Mouse (Mus musculus) neural tube, embryonic 10.5 days (tissue): Measurements from ENCODE around the gene Ctla4.
A peak's percentile ranks its signal among the peaks of the same experiment; 100 is the strongest.

Source experiments
- DNase-seq: peaks from one replicate; pipeline ENCODE4 v3.0.0-alpha.2; 2017; ENCODE audit warnings: low spot score; ENCODE audit errors: extremely low spot score

The Ctla4 gene

DNA sequence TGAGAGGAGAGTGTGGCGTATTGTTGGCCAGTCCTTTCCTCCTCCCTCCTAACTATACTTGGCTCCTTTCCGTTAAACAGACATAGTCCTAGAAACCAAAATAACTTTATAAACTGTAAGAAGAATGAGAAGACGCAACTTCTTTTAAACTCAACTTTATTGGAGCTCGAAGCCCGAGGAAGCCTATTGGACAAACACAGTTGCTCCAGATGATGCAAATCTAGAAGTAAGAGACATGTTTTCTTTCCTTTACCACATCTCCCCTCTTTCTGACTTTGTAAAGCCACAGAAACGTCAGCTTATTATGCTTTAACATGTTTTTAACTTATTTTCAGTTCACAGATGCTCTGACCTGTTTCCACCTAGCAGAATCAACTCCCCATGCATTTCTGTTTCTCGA lies at the start of gene Ctla4:
TSS of gene Ctla4 (plus strand) at position 20 of the 400 bp plus-strand sequence.
- no peak for DNase-seq

DNA sequence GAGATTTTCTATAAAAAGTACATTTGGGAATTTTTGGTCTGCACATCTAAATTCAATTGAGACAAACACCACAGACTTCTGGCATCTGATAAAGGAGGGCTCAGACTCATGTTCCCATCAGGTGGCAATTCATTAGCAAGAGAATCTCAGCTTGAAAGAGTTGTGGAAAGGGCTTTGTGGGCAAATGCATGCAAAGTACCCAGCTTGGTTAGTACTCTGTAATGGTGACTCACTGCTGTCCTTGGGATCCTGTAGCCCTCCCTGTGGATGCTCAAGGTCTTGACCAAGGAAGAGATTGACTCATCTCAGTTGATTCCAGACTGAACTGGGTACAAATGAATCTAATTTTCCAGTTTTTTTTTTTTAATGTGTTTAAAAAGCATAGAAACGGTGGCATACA lies 47.6 kb upstream of the Ctla4 start:
- no peak for DNase-seq

DNA sequence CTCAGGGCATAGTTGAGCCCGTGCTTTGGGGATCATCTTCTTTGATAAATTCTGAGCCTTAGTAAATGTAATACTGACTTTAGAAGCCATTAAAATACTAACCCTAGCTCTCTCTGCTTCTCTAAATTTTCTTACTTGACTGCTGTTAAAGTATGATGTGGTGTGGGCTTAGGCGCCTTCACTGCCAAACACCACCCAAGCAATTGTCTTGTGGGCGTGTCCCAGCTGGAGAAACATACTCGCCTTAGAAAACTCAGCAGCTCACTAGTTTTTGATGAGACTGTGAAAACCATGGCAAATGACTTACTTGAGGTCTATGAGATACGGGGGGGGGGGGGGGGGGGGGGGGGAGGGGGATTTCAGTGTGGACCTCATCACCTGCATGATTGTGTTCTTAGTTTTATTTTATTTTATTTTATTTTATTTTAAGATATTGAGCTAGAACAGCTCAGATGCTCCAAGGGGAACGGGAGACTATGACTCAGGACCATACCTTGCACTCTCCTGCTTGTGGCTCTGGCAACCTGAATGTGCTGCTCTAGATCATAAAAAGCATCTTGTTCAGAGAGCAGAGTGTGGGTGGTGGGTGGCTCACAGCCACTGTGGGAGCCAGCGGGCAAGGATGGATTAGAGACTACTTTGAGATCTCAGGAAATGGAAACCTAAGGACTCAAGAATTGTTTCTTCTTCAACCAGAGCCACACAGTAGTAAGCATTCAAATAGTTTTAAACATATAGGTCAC lies 41.3 kb upstream of the Ctla4 start:
- no peak for DNase-seq

DNA sequence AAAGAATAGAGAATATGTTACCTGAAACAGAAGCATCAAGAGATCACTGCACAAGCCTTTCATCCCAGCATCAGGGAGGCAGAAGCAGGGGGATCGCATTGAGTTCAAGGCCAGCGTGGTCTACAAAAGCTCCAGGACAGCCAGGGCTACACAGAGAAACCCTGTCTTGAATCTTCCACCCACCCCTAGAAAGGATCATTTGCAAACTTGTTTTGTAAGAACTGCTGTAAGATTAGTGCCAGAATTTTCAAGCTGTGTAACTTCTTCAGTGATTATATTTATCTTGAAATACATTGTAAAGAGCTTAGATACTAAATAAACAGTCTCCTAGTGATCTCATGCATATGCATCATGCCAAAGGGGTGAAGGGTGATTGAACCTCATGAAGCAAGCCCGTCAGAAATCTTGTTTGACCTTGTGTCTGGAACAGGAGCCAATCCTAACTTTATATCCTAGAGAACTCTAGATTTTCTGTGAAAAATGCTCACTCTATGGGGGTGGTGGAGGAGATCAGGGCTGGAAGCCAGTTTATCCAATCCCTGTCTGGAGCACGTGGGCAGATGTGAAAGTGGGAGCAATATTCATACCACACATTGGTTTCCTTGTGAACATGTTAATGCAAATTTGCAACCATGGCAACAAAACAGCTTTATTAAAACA lies 40.1 kb upstream of the Ctla4 start:
- DNase-seq: no peak

DNA sequence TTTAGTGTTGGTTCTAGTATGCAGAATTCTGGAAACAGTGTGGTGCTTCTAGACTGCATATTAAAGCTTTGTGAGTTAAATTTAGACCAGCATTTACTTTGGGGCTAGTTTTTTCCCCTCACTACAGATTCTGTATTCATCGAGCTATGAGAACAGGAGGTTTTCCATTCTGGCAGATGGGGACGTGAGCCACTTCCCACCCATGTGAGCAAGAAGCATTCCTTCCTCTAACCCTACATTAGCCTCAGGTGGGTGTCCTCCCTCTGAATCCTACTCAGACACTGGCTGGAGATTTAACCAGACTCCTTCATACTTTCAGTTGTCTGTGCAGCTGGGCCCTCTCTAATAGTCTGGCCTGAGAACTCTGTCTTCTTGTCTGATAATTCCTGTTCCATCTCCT lies 37.7 kb upstream of the Ctla4 start:
- DNase-seq: no peak

DNA sequence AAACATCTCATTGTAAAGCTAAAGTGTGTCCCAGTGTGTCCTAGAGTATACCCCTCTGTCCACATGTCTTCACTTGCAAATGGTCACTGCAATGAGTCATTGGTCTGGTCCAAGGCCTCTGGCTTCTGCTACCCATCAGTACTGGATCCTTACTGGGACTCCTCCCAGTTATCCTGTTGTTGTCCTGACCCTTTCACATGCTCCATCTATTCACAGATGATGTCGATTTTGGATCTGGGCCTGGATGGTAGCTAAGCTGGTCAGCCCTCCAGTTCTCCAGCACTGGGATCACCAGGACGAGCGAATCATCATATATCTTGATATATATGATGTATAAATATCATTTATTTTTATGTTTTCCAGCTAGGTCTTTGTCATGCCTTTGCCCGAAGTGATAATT lies 37.0 kb upstream of the Ctla4 start:
- no peak for DNase-seq

DNA sequence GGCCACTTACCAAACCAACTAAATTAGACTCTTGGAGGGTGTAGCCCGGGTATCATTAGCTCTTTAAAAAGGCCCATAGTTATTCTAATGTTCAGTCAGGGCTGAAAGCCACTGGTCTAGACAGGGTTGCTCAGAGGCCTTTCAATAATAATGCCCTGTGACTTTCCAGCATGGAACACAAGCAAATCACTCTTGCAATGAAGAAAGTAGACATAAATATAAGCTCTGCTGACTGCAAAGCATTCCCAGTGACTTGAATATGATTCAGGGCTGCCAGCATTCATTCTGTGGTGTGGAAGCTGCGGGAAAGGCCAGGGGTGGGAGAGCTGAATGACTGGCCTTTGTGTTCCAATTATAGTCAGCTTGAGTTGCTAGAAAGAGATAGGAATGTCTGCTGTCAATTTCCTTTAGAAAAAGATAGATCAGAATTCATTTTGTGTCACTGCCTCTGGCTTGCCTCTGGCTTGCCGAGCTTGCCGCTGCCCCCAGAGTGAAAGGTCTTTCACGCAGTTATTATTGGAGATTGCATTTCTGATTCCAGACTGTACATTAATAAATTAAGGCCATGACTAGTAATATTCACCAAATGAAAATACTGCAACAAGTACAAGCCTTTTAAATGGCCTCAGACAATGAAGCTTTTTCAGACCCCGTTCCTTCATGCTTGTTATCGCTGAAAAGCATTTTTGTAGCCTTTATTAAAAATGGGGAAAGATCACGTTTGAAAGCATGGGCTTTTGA lies 35.6 kb upstream of the Ctla4 start:
- peak; percentile 37 for DNase-seq

DNA sequence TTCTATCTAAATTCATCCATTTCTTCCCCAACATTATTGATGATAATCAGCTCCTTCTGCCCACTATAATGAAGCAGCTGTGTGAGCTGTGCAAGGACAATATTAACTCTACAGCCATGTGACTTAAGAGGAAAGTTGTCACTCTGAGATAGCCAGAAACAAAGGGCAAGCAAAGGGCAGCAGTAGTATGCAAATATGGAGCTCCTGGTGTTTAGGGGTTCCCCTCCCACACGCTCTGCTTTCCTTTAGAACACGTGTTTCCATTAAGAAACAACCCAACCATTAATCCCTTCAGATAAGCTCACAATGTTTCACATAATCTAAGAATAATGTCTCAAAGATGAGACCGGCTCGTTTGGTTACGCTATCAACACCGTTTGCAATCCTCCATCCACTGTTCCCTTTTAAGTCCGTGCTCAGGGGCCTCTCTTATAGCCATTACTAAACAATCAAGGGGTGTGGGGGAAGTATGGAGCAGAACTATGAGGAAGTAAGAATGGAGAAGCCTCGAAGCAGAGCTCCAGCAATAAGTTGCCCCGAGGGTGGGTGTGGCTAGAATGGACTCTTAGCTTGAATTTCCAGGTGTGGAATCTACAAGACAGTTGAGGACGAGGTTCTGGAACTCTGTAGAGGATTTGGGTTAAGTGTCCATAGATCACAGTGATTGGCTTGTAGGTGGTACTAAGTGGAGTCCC lies 34.6 kb upstream of the Ctla4 start:
- no peak for DNase-seq

DNA sequence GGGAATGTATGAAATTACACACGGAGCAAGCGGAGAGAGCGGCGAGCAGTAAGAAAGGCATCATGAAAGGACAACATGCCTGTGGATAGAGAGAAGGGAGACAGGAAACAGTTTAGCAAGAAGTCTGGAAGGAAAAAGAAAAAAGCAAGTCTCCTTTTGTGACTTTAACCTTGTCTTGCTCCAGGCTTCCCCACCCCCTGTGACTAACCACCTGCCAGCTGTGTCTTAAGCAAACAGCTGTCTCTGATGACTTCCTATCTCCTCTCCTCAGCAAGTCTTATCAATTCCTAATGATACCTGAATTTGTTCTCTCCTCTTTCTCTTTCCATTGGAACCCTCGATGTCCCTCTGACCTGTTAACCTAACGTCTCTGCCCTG lies 34.0 kb upstream of the Ctla4 start:
- no peak for DNase-seq

DNA sequence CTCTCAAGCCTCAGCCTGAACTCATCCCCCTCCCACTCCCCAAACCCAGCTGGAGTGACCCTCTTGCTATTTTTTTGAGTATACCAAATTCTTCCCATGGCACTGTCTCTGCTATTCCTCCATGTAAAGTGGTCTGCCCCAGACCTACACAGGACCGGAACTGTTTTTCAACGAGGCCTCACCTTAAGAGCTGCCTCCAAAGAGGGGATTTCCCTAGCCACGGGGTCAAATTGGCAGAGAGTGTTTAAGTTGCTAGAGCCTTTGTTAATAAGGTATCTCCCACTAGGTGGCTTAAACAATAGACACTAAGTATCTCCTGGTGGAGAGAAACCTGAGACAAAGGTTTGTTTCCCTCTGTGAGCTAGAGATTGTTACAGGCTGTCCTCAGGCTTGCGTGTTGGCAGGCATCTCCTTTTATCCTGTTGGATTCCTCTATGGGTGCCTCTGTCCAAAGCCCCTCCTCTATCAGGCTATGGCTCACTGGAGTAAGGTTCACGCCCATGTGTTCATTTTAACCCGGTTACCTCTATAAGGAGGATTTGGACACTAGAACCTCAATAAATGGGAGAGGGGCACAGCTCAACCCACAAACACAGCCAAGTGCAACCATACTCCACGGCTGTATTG lies 33.4 kb upstream of the Ctla4 start:
- DNase-seq: no peak

DNA sequence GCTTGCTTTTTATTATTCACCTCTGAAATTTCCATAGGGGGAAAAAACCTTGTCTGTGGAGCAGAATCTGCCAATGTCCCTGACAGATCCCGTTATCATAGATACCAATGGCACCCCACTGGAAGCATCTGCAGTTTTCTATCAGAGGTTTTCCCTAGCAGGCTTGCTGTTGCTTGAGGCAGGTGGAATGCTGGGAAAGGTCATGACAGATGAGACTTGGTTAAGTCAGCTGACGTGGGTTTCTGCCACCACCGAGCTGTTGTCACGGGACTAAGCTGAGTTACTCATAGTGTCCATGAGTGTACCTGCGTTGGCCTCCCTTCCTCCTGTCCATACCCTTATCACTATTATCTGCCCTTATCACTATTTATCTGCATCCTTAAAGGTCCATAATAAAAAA lies 32.8 kb upstream of the Ctla4 start:
- no peak for DNase-seq

DNA sequence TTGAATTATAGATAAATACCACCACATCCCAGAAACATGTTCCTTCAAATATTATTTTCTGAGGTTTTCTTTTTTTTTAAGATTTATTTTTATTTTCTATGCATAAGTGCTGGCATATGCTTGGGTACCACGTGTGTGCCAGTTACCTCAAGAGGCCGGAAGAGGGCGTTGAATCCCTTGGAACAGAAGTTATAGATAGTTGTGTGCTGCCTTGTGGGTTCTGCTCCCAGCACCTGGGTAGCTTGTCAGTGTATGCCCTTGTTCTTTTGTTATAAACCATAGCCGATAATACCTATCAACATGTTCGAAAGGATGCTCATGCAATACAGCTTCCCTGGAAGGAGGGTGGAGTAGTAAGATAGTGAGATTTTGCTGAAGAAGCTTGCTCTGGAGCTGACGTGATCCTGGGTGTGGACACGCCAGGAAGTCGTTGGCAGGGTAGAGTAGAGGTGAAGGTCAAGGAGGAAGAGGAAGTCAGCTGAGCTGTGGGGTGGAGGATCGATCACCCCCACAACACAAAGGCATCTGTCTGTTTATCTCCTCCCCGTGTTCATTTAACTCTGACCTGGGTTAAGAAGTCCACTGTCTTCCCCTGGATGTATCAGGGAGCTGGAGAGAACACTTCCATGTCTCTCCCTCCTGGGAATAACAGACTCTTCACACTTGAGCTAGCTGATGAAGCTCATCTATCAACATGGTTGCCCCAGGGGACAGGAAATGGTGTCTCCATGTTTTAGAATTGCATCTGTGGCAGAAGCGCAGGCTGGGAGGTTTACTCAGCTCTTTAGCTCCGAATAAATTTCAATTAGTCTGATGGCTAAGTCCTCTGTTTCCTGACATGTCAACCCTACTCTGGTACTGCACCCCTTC lies 29.2 kb upstream of the Ctla4 start:
- no peak for DNase-seq

DNA sequence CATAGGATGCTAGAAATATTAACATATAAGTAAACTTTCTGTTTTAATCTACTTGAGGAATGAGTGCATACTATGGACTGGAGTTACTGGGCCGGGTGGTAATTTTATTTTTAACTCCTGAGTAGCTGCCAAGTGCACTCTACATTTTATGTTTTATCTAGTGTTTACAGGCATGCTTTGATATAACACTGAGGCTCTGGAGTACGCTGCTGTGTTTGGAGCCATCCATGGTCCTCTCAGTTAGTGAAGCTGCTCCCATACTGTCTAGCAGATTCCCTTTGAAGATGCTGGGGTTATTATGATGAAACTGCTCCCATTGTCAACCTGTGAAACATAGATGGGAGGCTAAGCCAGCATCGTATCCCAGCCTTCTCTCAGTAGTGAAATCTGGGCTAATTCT lies 27.6 kb upstream of the Ctla4 start:
- no peak for DNase-seq

DNA sequence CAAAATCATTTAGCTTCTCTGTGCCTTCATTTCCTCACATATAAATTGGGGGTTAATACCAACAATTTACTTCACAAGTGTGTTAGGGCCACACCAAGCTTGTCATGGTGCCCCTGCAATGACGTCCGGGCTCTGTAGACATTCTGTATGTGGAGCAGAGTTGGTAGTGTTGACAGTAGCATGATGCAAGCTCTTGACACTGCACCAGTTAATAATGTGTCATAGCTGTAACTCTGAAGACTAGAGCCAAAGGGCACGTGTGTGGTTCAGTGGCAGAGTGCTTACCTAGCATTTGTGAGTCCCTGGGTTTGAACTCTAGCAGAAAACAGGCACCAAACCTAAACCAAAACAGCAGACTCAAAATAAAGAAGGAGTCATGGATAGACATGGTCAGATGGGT lies 27.0 kb upstream of the Ctla4 start:
- DNase-seq: no peak

DNA sequence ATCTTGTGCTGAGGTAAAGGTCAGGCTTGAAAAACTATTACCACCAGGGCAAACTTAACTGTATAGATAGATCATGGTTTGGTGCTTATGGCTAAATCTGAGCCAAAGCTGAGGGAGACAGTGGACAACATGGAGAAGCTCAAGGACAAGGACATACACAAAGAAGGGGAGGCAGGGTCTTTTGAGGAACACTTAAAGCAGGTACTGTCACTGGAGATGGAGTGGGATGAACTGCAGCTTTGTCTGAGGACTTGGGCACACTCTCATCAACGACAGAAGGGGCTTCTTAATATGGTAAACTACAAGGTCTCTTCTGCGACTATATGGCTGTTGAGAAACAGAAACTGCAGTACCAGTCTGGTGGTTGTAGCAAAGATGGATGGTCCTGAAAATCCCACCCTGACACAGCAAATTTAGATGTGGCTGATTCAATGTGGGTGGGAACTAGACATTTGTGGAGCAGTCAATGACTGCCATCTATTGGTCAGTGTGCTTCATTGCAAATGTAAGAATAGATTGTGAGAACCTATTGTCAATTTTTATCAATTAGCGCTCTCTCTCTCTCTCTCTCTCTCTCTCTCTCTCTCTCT lies 26.3 kb upstream of the Ctla4 start:
- peak; percentile 56 for DNase-seq

DNA sequence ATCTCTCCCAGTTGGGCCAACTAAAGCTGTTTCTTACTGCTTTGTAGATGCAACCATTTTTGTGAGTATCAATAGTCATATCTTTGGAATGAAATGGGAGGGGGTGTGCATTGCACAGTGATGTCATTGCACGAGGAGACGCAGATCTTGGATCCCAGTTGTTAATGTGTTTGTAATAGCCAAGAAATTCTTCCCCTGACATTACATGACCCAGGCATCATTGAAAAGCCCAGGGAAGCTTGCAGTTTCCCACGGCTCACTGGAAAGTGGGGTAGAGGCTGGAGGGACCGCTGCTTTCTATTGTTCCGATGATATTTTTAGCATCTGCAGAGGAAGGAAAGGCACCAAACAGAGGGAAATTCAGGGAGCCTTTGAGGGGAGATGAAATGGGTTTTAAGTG lies 25.8 kb upstream of the Ctla4 start:
- no peak for DNase-seq

DNA sequence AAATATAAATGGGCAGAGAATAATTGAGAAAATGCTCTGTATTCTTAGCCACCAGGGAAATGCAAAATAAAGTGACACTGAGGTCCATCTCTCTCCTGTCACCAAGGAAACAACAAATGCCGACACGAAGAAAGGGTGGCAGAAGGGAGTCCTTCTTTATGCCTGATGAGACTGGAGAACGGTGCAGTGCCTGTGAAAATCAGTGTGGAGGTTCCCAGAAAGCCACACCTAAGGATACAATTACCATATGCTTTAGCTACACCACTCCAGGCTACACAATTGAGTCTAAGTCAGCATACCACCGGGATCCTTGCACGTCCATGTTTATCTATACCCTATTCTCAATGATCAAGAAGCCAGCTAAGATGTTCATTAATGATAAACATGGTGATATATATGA lies 25.4 kb upstream of the Ctla4 start:
- no peak for DNase-seq

DNA sequence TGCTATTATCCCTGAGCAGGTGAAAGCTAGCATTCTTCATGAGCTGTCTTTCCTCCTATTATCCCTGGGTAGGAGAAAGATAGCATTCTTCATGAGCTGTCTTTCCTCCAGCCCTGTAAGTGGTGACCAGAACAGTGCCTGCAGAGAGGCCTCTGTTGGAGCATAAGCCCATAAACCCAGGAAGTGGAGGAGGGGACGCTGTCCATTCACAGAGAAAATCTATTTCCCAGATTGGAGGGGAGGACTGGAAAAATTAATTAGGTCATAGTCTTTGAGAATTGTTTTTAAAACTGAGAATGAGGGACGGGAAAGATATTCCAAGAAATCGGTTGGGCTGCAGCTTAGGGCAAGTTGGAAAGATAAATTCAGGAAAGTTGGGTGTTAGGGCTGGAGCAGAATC lies 24.3 kb upstream of the Ctla4 start:
- no peak for DNase-seq

DNA sequence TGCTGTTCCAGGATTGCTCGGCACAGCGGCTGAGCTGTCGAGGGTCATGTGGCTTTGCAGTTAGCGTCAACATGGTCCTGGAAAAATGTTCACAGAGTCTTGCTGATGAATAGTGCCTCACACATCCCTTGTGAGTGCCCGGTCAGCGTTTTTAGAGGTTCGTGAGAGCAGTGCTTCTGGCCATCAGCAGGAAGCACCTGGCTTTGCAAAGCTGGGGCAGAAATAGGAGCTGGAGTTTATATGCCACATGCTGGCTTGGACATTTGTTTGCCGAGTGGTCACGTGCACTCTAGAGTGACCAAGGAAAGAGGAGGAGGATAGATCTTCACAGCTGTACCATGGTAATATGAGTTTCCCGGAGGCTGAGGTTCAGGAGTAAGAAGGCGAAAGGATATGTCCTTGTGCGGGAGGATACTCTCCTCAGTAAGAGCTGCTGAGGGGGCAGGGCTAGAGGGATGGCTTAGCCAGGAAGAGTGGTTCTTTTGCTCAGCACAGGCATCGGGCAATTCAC lies 23.8 kb upstream of the Ctla4 start:
- no peak for DNase-seq

DNA sequence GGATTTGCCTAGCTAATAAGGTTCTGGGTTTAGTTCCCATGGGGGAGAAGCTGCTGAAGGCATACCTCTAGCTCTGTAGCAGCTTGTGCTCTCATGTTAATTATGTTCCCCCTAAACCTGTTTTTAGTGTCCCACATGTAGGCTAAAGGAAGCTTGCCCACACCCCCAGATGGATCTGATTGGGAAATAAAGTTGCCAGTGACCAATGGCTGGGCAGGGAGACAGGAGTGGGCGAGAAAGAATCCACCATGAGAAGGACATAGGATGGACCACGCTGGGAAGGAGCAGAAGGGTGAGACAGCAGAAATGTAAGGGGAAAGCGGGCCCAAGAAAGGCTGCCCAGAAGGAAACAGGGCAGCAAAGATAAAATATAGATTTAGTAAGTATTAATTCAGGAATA lies 23.1 kb upstream of the Ctla4 start:
- DNase-seq: no peak
